Mouse (Mus musculus): Measurements from ENCODE around the gene Tmem116. TPM values are rescaled to one million over a fixed set of nuclear protein-coding genes. Genes with fewer than 3 reads are reported as not detected.
A peak's percentile ranks its signal among the peaks of the same experiment; 100 is the strongest.

Gene Tmem116
- polyA plus RNA-seq, 1 experiment = 0.70 TPM

- Histone ChIP-seq H3K4me3 (ENCODE audit: low read depth, low read length) (peak within 1 kb of the TSS; percentile 75), H3K27ac (ENCODE audit: insufficient read depth, low read depth, low read length) (peak within 1 kb of the TSS; percentile 76), H3K4me1 (ENCODE audit: control insufficient read depth, insufficient read depth, insufficient read length, low read length) (peaks cover 3% of the 10 kb centered on the region; the same call in 1 of the 2 replicates), H3K27me3 (ENCODE audit: control insufficient read depth, insufficient read depth, low read length) (no peaks in the 10 kb centered on the region; the same call in 1 of the 2 replicates), H3K36me3 (ENCODE audit: control insufficient read depth, insufficient read depth, low read length) (no peaks in the 10 kb centered on the region)
- TF ChIP-seq POLR2A (IDR thresholded peaks at IDR 0.05; ENCODE audit: low read depth, low read length) (no peak), CTCF (IDR thresholded peaks at IDR 0.05; ENCODE audit: extremely low read depth, insufficient read length, insufficient replicate concordance, low read depth, low read length) (no peak)
- WGBS = under 1% methylated on average over 55 of the region's 55 CpGs
These were observed 94.3 kb downstream of the Tmem116 start, which contains the start of gene Mapkapk5 for GRCm38 (mm10) chr5:121545793-121546529. TSS of gene Mapkapk5 (minus strand) at chr5:121545905.

GRCm38 (mm10) chr5:121546530-121546895, 94.8 kb downstream of the Tmem116 start:
- H3K36me3 ChIP-seq (ENCODE audit: control insufficient read depth, insufficient read depth, low read length) = no peaks in the 10 kb centered on the region

GRCm38 (mm10) chr5:121547084-121547483, 95.4 kb downstream of the Tmem116 start:
- H3K4me3 ChIP-seq (ENCODE audit: low read depth, low read length) = no peak overlapping the region
- no peaks in the 10 kb centered on the region; the same call in 1 of the 2 replicates for H3K27me3 ChIP-seq (ENCODE audit: control insufficient read depth, insufficient read depth, low read length)
- TF ChIP-seq CTCF (IDR thresholded peaks at IDR 0.05; ENCODE audit: extremely low read depth, insufficient read length, insufficient replicate concordance, low read depth, low read length) (no peak), POLR2A (IDR thresholded peaks at IDR 0.05; ENCODE audit: low read depth, low read length) (no peak)
- H3K27ac ChIP-seq (ENCODE audit: insufficient read depth, low read depth, low read length) = no peak overlapping the region
- WGBS = 83% methylated on average over 3 of the region's 3 CpGs
- no peaks in the 10 kb centered on the region for H3K36me3 ChIP-seq (ENCODE audit: control insufficient read depth, insufficient read depth, low read length)
- H3K4me1 ChIP-seq (ENCODE audit: control insufficient read depth, insufficient read depth, insufficient read length, low read length) = peaks cover 3% of the 10 kb centered on the region; the same call in 1 of the 2 replicates

More at GRCm38 (mm10) chr5:121546530-121546895, 94.8 kb downstream of the Tmem116 start:
- TF ChIP-seq CTCF (IDR thresholded peaks at IDR 0.05; ENCODE audit: extremely low read depth, insufficient read length, insufficient replicate concordance, low read depth, low read length) = peak; percentile 61; the same call in 1 of the 2 replicates
- no peak for TF ChIP-seq POLR2A (IDR thresholded peaks at IDR 0.05; ENCODE audit: low read depth, low read length)
- H3K27me3 ChIP-seq (ENCODE audit: control insufficient read depth, insufficient read depth, low read length) = no peaks in the 10 kb centered on the region; the same call in 1 of the 2 replicates
- H3K4me1 ChIP-seq (ENCODE audit: control insufficient read depth, insufficient read depth, insufficient read length, low read length) = peaks cover 3% of the 10 kb centered on the region; the same call in 1 of the 2 replicates
- WGBS = 5% methylated on average over 6 of the region's 6 CpGs
- no peak overlapping the region for H3K27ac ChIP-seq (ENCODE audit: insufficient read depth, low read depth, low read length)
- H3K4me3 ChIP-seq (ENCODE audit: low read depth, low read length) = peak overlapping the region; percentile 75

DNA sequence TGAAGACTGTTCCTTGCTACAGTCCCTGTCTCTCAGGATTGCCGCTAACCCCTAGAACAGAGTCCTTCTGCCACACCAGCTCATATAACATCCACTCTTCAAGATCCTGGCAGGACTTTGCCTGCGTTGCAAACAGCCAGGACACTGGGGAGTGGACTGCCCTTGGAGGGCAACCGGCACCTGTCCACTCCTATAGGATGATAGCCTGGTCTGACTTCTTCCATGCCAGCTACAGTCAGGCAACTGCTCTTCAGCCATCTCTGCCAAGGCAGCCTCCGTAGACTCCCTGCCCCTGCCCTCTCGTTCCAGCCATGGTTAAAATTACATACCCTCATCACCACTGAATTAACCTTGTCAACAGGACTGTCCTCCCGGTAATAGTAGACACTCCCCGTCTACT, 97.5 kb downstream of the Tmem116 start:
- H3K27me3 ChIP-seq (ENCODE audit: control insufficient read depth, insufficient read depth, low read length) = peaks cover 2% of the 10 kb centered on the region; the same call in 1 of the 2 replicates
- WGBS = 88% methylated on average over 7 of the region's 7 CpGs
- no peaks in the 10 kb centered on the region for H3K36me3 ChIP-seq (ENCODE audit: control insufficient read depth, insufficient read depth, low read length)
- H3K4me1 ChIP-seq (ENCODE audit: control insufficient read depth, insufficient read depth, insufficient read length, low read length) = no peaks in the 10 kb centered on the region; the same call in 1 of the 2 replicates
- H3K27ac ChIP-seq (ENCODE audit: insufficient read depth, low read depth, low read length) = no peak overlapping the region
- TF ChIP-seq CTCF (IDR thresholded peaks at IDR 0.05; ENCODE audit: extremely low read depth, insufficient read length, insufficient replicate concordance, low read depth, low read length) (no peak), POLR2A (IDR thresholded peaks at IDR 0.05; ENCODE audit: low read depth, low read length) (no peak)
- no peak overlapping the region for H3K4me3 ChIP-seq (ENCODE audit: low read depth, low read length)

- Histone ChIP-seq H3K4me3 (ENCODE audit: low read depth, low read length) (no peak overlapping the region), H3K36me3 (ENCODE audit: control insufficient read depth, insufficient read depth, low read length) (peaks cover 2% of the 10 kb centered on the region; the same call in 1 of the 2 replicates), H3K27me3 (ENCODE audit: control insufficient read depth, insufficient read depth, low read length) (no peaks in the 10 kb centered on the region), H3K4me1 (ENCODE audit: control insufficient read depth, insufficient read depth, insufficient read length, low read length) (peaks cover 24% of the 10 kb centered on the region; the same call in 1 of the 2 replicates), H3K27ac (ENCODE audit: insufficient read depth, low read depth, low read length) (no peak overlapping the region)
- 61% methylated on average over 3 of the region's 3 CpGs for WGBS
- no peak for TF ChIP-seq CTCF (IDR thresholded peaks at IDR 0.05; ENCODE audit: extremely low read depth, insufficient read length, insufficient replicate concordance, low read depth, low read length)
- TF ChIP-seq POLR2A (IDR thresholded peaks at IDR 0.05; ENCODE audit: low read depth, low read length) = no peak
These were observed 110.7 kb downstream of the Tmem116 start for GRCm38 (mm10) chr5:121562436-121562835.

- peak overlapping the region; percentile 77 for H3K27ac ChIP-seq (ENCODE audit: insufficient read depth, low read depth, low read length)
- H3K4me1 ChIP-seq (ENCODE audit: control insufficient read depth, insufficient read depth, insufficient read length, low read length) = peaks cover 25% of the 10 kb centered on the region; the same call in 1 of the 2 replicates
- no peaks in the 10 kb centered on the region for H3K27me3 ChIP-seq (ENCODE audit: control insufficient read depth, insufficient read depth, low read length)
- TF ChIP-seq POLR2A (IDR thresholded peaks at IDR 0.05; ENCODE audit: low read depth, low read length) (no peak), CTCF (IDR thresholded peaks at IDR 0.05; ENCODE audit: extremely low read depth, insufficient read length, insufficient replicate concordance, low read depth, low read length) (peak; percentile 99)
- peaks cover 11% of the 10 kb centered on the region for H3K36me3 ChIP-seq (ENCODE audit: control insufficient read depth, insufficient read depth, low read length)
- H3K4me3 ChIP-seq (ENCODE audit: low read depth, low read length) = peak overlapping the region; percentile 52
- WGBS = 7% methylated on average over 11 of the region's 11 CpGs
These were observed 112.8 kb downstream of the Tmem116 start for GRCm38 (mm10) chr5:121564468-121564895.

- Histone ChIP-seq H3K27me3 (ENCODE audit: control insufficient read depth, insufficient read depth, low read length) (no peaks in the 10 kb centered on the region), H3K4me3 (ENCODE audit: low read depth, low read length) (no peak overlapping the region), H3K4me1 (ENCODE audit: control insufficient read depth, insufficient read depth, insufficient read length, low read length) (peaks cover 25% of the 10 kb centered on the region; the same call in 1 of the 2 replicates), H3K27ac (ENCODE audit: insufficient read depth, low read depth, low read length) (peak overlapping the region; percentile 79), H3K36me3 (ENCODE audit: control insufficient read depth, insufficient read depth, low read length) (peaks cover 23% of the 10 kb centered on the region)
- TF ChIP-seq CTCF (IDR thresholded peaks at IDR 0.05; ENCODE audit: extremely low read depth, insufficient read length, insufficient replicate concordance, low read depth, low read length) (0 out of 2 replicates have a peak, but pooled peaks have one; percentile 1), POLR2A (IDR thresholded peaks at IDR 0.05; ENCODE audit: low read depth, low read length) (no peak)
- WGBS = 37% methylated on average over 16 of the region's 16 CpGs
These were observed 114.5 kb downstream of the Tmem116 start for GRCm38 (mm10) chr5:121566035-121566681.
